Mouse (Mus musculus): ENCODE measurements around the gene Zfp277. TPM values are rescaled to one million over a fixed set of nuclear protein-coding genes. Genes with fewer than 3 reads are reported as not detected.
A peak's percentile ranks its signal among the peaks of the same experiment; 100 is the strongest.

The Zfp277 gene
- 26.9 and 28.9 TPM in 2 replicates for polyA plus RNA-seq (2015; fragmentation: Nextera tagmentation; extraction: Ambion mirVana)

DNA sequence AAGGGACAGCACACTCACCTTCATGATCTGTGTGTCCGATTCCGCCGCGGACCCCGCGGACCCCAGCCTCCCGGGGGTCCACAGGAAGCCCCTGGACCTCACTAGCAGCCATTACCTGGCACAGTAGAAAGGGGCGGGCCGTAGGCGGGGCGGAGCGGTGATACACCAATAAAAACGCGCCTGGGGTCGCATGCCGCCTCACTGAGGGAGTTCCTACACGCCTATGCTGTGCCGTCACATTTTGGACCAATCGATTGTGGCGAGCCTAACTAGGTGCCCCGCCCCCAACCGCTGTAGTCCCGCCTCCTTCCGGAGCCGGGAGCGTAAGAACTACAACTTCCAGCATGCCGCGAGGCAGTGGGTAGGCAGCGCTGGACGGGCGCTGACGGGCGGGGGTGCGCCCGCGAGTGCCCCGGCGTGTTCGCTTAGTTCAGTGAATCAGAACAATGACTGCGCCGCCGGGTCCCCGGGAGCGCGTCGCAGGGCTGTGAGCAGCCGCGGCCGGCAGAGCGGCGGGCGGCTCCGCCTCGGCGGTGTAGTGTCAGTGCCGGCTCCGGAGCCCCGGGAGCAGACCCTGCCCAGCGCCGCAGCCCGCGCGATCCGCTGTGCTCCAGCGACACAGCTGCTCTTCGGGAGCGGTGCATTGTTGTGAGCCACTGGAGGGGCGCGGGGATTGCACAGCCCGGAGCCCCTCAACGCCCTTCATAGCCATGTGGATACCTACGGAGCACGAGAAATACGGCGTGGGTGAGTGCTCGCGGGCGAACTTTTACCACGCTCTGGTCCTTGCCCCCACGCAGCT, at the start of gene Zfp277, which contains the start of gene Dock4:
TSS of gene Zfp277 (minus strand) at position 255 of the 802 bp plus-strand sequence.
TSS of gene Dock4 (plus strand) at position 305 of the 802 bp plus-strand sequence.
- under 1% methylated on average over 80 of the region's 80 CpGs for WGBS
- peak; percentile 99 for ATAC-seq
- H3K4me1 ChIP-seq (replicated peaks): peaks cover 31% of the 10 kb centered on the region
- no peaks in the 10 kb centered on the region for H3K36me3 ChIP-seq
- peak within 1 kb of the TSS; percentile 89 for H3K9ac ChIP-seq (replicated peaks)
- H3K27me3 ChIP-seq: 0 out of 2 replicates have a peak, but pooled peaks cover 3% of the 10 kb centered on the region
- H3K4me3 ChIP-seq (replicated peaks): peak within 1 kb of the TSS; percentile 77
- peak within 1 kb of the TSS; percentile 77 for H3K4me2 ChIP-seq (replicated peaks)
- H3K9me3 ChIP-seq: no peaks in the 10 kb centered on the region
- H3K27ac ChIP-seq: peak within 1 kb of the TSS; percentile 93

- Histone ChIP-seq H3K27me3 (no peaks in the 10 kb centered on the region), H3K4me1 (replicated peaks) (peaks cover 42% of the 10 kb centered on the region), H3K9ac (replicated peaks) (no peak overlapping the region), H3K4me2 (replicated peaks) (no peak overlapping the region), H3K9me3 (no peaks in the 10 kb centered on the region), H3K4me3 (replicated peaks) (no peak overlapping the region), H3K36me3 (no peaks in the 10 kb centered on the region), H3K27ac (no peak overlapping the region)
- ATAC-seq: no peak; the same call in 1 of the 2 replicates
- WGBS: 33% methylated on average over 12 of the region's 12 CpGs
Observed at GRCm38 (mm10) chr12:40486047-40486837, 40.5 kb upstream of the Zfp277 start.

GRCm38 (mm10) chr12:40485210-40485609, 39.5 kb upstream of the Zfp277 start:
- H3K27ac ChIP-seq: no peak overlapping the region
- WGBS: 86% methylated on average over 1 of the region's 1 CpGs
- H3K27me3 ChIP-seq: no peaks in the 10 kb centered on the region
- no peaks in the 10 kb centered on the region for H3K36me3 ChIP-seq
- H3K9ac ChIP-seq (replicated peaks): no peak overlapping the region
- ATAC-seq: no peak
- peaks cover 33% of the 10 kb centered on the region for H3K4me1 ChIP-seq (replicated peaks)
- no peak overlapping the region for H3K4me3 ChIP-seq (replicated peaks)
- H3K9me3 ChIP-seq: no peaks in the 10 kb centered on the region
- H3K4me2 ChIP-seq (replicated peaks): no peak overlapping the region

- Histone ChIP-seq H3K27me3 (no peaks in the 10 kb centered on the region), H3K36me3 (no peaks in the 10 kb centered on the region), H3K4me1 (replicated peaks) (peaks cover 33% of the 10 kb centered on the region), H3K9ac (replicated peaks) (no peak overlapping the region), H3K9me3 (no peaks in the 10 kb centered on the region), H3K4me2 (replicated peaks) (no peak overlapping the region), H3K27ac (no peak overlapping the region), H3K4me3 (replicated peaks) (no peak overlapping the region)
- peak; percentile 41; the same call in 1 of the 2 replicates for ATAC-seq
- 12% methylated on average over 3 of the region's 3 CpGs for WGBS
Observed at GRCm38 (mm10) chr12:40484224-40484623, 38.5 kb upstream of the Zfp277 start.

DNA sequence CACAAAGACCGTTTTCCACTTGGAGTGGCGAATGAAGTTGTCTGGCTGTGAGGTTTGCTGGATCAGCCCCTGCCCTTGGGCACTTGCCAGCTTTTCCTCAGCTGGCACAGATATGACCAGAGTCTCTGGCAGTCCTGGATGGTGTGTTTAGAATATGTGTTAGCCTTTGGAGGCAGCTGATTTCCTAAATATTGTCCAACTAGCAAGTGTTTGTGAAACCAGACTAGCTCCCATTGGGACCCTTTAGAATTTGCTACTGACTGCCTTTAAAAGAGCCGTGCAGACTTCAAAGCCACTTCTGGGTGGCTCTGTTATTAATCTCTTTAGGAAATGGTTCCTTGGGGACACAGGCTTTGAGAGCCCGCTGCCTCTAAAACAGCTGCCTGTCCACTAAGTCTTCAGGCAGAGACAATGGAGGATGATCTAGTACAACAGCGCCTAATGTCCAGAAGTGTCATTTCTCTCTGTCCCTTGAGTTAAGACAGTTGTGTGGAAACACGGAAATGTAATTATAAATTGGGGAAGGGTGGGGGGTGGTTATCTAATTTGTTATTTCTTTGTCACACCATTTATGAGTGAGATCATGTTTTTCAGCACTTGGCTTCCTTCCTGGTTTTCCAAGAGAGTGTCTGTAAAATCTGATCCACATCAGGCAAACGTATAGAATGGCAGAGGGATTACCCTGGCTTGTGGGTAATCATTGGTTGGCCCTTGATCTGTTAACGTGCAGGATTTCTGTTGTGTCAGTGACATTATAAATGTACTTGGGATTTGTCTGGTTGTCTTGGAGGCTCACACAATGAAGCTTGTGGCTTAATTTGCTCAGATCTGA, 32.1 kb upstream of the Zfp277 start:
- no peaks in the 10 kb centered on the region for H3K27me3 ChIP-seq
- no peaks in the 10 kb centered on the region for H3K36me3 ChIP-seq
- H3K4me1 ChIP-seq (replicated peaks): peaks cover 28% of the 10 kb centered on the region
- peak overlapping the region; percentile 2; the same call in 1 of the 2 replicates for H3K27ac ChIP-seq
- no peak overlapping the region for H3K9ac ChIP-seq (replicated peaks)
- H3K4me3 ChIP-seq (replicated peaks): no peak overlapping the region
- peak; percentile 69 for ATAC-seq
- H3K4me2 ChIP-seq (replicated peaks): no peak overlapping the region; the same call in 1 of the 2 replicates
- WGBS: 15% methylated on average over 8 of the region's 8 CpGs
- no peaks in the 10 kb centered on the region for H3K9me3 ChIP-seq

DNA sequence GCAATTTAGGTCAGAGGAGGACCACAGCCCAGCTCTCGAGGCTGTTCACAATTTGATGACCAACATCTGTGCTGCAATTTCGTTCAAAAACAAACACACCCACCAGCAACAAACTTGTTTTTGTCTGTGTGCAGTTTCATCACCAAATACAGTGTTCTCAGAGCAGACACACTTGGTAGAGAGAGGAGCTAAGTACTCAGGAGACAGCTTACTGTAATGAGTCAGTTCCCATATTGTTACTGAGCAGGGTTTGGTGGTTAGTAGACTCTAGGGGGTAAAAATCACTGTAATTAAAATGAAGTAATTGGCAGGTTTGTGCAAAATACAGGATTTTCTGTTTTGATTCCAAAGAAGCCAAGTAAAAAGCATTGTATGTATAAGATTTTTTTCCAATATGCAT, 28.0 kb upstream of the Zfp277 start:
- H3K27ac ChIP-seq: no peak overlapping the region
- no peak overlapping the region for H3K9ac ChIP-seq (replicated peaks)
- H3K9me3 ChIP-seq: no peaks in the 10 kb centered on the region
- H3K36me3 ChIP-seq: no peaks in the 10 kb centered on the region
- H3K4me3 ChIP-seq (replicated peaks): no peak overlapping the region
- peaks cover 44% of the 10 kb centered on the region for H3K4me1 ChIP-seq (replicated peaks)
- WGBS: 75% methylated on average over 2 of the region's 2 CpGs
- H3K27me3 ChIP-seq: no peaks in the 10 kb centered on the region
- H3K4me2 ChIP-seq (replicated peaks): no peak overlapping the region
- no peak for ATAC-seq

DNA sequence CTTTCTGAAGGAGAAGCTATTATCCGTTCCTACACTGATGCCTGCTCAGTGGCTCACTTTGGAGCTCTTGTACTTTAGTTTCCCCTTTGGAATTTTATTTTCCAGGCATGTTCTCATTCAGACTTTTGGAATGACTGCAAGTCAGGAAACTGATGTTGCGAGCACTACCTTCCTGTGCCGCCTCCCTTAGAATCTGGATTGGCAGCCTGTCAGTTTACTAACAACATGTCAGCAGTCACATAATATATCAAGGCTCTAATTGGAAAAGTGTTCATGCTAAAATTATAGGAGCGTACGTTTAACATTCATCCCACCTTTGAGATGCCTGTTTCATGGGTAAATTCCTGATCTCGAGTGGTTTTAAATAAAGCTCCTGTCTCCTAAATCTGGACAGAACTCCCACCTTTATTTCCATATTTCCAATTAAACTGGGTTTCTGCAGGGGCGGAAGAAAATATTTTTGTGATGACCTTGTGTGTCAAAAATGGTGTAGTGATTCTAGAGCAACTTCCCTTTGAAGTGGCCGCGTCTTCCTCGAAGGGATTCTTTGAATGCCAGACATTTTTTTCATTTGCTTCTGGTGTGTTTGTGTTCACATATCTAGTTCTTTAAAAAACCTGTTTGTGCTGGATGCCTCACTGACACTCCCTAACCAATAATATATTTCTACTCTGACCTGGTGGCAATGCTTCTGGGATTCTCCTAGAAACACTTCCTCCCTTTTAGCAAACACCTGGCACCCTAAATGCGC, 26.1 kb upstream of the Zfp277 start:
- no peak overlapping the region for H3K4me3 ChIP-seq (replicated peaks)
- no peak overlapping the region for H3K27ac ChIP-seq
- no peak for ATAC-seq
- no peak overlapping the region for H3K9ac ChIP-seq (replicated peaks)
- 76% methylated on average over 11 of the region's 11 CpGs for WGBS
- H3K9me3 ChIP-seq: no peaks in the 10 kb centered on the region
- no peaks in the 10 kb centered on the region for H3K27me3 ChIP-seq
- peaks cover 36% of the 10 kb centered on the region for H3K4me1 ChIP-seq (replicated peaks)
- no peaks in the 10 kb centered on the region for H3K36me3 ChIP-seq
- H3K4me2 ChIP-seq (replicated peaks): no peak overlapping the region

DNA sequence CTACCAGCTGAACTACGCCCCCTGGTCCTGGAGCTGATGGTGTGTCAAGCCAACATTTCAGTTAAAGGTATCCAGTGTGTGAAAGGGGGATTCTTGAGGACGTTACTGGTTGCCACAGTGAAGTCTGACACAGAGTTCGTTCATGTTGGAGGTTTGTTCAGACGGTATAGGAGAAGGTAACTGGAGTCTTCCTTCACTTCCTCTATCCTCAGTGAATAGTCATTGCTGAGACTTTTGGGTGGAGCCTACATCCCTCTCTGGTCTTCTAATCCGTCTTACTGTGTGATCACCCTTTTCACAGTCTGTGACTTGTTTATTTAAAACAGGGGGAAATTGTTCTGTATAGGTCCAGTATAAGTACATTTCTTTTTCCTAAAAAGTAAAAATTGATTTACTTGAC, 23.3 kb upstream of the Zfp277 start:
- H3K27ac ChIP-seq: no peak overlapping the region
- H3K4me1 ChIP-seq (replicated peaks): peaks cover 53% of the 10 kb centered on the region
- no peak overlapping the region for H3K9ac ChIP-seq (replicated peaks)
- H3K27me3 ChIP-seq: no peaks in the 10 kb centered on the region
- H3K4me2 ChIP-seq (replicated peaks): no peak overlapping the region
- no peaks in the 10 kb centered on the region for H3K9me3 ChIP-seq
- no peaks in the 10 kb centered on the region for H3K36me3 ChIP-seq
- 80% methylated on average over 5 of the region's 5 CpGs for WGBS
- no peak overlapping the region for H3K4me3 ChIP-seq (replicated peaks)
- ATAC-seq: no peak

- Histone ChIP-seq H3K36me3 (no peaks in the 10 kb centered on the region), H3K27me3 (no peaks in the 10 kb centered on the region), H3K9me3 (no peaks in the 10 kb centered on the region), H3K4me3 (replicated peaks) (no peak overlapping the region), H3K4me2 (replicated peaks) (no peak overlapping the region), H3K9ac (replicated peaks) (no peak overlapping the region), H3K27ac (no peak overlapping the region), H3K4me1 (replicated peaks) (peaks cover 52% of the 10 kb centered on the region)
- ATAC-seq: no peak
- WGBS: 90% methylated on average over 4 of the region's 4 CpGs
Observed at GRCm38 (mm10) chr12:40468235-40468634, 22.5 kb upstream of the Zfp277 start.

DNA sequence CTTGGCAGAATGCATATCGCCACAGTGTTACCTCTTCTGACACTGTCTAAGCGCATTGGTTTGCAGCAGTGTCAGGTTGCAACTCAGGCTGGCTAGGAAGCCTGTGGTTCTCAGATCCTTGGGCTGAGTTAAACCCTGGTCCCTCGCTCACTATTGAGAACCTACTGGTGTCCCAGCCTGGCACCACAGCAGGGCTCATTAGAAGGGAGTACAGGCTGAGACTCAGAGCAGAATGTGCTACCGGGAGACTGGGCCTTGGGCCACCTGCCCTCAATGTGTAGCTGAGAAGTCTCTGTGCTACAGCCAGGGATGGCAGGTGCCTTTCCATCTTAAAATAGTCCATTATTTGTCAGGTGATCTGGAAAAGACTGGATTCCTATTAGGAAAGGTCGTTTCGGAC, 18.6 kb upstream of the Zfp277 start:
- no peak overlapping the region for H3K4me3 ChIP-seq (replicated peaks)
- 60% methylated on average over 6 of the region's 6 CpGs for WGBS
- no peaks in the 10 kb centered on the region for H3K9me3 ChIP-seq
- ATAC-seq: peak; percentile 65
- no peak overlapping the region for H3K27ac ChIP-seq
- no peak overlapping the region for H3K9ac ChIP-seq (replicated peaks)
- H3K27me3 ChIP-seq: no peaks in the 10 kb centered on the region
- no peaks in the 10 kb centered on the region for H3K36me3 ChIP-seq
- H3K4me2 ChIP-seq (replicated peaks): no peak overlapping the region
- peaks cover 40% of the 10 kb centered on the region for H3K4me1 ChIP-seq (replicated peaks)

GRCm38 (mm10) chr12:40463828-40464227, 18.1 kb upstream of the Zfp277 start:
- no peak overlapping the region for H3K4me3 ChIP-seq (replicated peaks)
- H3K36me3 ChIP-seq: no peaks in the 10 kb centered on the region
- WGBS: 56% methylated on average over 2 of the region's 2 CpGs
- no peak for ATAC-seq
- no peak overlapping the region for H3K9ac ChIP-seq (replicated peaks)
- H3K27me3 ChIP-seq: no peaks in the 10 kb centered on the region
- H3K27ac ChIP-seq: no peak overlapping the region
- H3K4me1 ChIP-seq (replicated peaks): peaks cover 40% of the 10 kb centered on the region
- H3K4me2 ChIP-seq (replicated peaks): no peak overlapping the region
- no peaks in the 10 kb centered on the region for H3K9me3 ChIP-seq

Measured in midbrain, embryonic 13.5 days (tissue).